Mouse (Mus musculus): ENCODE measurements around the gene Olfr1412.

Gene Olfr1412

GRCm38 (mm10) chr1:92638736-92639135 lies 53.2 kb downstream of the Olfr1412 start:
- DNase-seq: no peak

- no peak for DNase-seq
Observed at GRCm38 (mm10) chr1:92640393-92640792, 54.8 kb downstream of the Olfr1412 start.

Measured in lung, postnatal 10 days (tissue).